Mouse (Mus musculus): ENCODE measurements around the gene Ankrd42.
A peak's percentile ranks its signal among the peaks of the same experiment; 100 is the strongest.

The Ankrd42 gene

DNA sequence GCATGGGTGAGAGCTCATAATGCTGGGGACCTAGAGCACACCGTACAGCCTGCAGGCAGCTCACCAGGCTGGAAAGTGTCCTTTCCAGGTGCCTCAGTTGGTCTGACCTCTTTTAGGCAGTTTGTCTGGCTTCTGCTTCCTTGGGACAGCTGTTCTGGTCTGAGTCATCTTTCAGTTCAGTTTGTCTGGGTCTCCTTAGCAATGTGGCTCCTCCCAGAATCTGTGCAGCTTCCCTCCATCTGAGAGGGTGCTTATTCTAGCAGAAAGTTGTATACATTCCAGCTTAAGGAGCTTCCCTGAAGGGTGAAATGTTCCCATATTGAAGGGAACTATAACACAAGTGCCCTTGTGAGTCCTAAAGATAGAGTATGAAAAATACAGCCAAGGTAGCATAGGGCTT, 70.2 kb downstream of the Ankrd42 start:
- DNase-seq (ENCODE audit: low spot score): no peak

DNA sequence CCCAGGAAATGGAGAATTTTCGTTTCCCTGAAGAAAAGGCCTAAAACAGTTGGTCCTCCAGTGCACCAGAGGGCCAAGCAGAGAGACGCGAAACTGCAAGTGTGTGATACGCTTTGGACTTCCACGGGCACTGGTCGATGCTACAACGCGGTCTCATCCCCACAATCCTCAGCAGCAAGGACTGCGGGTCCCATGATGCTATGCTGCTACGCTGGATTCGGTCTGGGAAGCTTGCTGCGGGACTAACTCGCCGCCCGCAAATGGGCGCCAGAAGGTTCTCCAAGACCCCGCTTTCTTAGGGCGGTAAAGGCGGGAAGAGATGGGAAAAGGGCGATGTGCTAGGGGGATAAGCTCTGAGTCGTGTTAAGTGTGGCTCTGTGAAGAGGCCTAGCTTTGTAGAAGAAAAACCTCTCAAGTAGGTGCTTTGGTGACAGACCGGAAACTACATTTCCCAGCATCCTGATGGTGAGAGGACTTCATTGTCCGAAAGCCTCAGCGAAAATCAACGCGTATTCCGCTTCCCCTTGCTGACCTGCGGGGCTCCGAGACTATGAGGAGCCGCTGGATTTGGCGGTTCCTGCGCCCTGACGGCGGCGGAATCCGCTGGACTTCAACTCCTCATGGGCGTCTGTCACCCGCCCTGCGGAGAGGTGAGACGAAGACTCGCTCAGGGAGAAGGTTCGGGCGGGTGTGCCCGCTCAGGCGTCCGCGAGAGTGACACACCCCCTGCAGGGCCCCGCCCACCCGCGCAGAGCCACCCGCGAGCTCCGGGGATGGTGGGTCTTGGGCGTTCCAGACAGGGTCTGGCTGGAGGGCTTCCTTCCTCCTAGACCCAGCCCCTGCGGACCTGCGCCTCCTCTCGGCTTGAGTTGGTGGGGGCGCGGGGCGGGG, 75.7 kb downstream of the Ankrd42 start, which contains the start of gene Ccdc90b:
TSS of gene Ccdc90b (plus strand) at position 164 of the 891 bp plus-strand sequence.
- peak; percentile 95 for DNase-seq (ENCODE audit: low spot score)

DNA sequence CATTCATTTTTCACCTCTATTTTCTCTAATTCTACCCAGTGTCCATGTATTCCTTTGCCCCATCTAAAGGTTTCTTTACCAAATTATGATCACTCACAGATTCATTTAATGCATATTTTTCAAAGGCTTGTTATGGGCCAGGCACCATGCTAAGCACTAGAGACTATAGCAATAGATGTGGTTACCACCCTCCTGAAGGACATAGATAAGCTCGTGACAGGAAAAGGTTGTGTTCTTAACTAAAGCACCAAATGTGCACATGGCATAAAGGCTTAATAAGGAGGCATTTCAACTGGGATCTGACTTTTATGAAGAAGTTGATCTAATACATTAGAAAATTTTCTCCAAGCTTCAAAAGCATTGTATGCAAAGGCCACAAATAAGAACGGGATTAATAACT, 78.2 kb downstream of the Ankrd42 start:
- no peak for DNase-seq (ENCODE audit: low spot score)

DNA sequence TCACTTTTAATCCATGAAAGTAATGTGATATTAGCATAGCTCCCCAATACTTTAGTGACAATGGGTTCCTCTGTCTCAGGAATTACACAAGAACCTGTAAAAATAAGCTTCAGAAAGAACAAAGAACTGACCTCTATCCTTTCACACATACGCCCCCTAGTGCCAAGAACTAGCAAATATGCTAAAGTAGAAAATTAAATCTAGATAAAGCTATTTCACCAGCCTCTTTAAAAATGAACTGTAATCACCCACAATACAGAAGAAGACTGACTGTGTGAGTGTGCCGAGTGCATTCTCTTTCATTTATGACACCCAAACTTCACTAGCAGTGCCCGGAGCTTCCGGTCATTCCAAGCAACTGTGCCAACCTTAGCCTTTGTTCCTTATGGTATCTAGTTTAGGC, 86.0 kb downstream of the Ankrd42 start:
- peak; percentile 66 for DNase-seq (ENCODE audit: low spot score)

DNA sequence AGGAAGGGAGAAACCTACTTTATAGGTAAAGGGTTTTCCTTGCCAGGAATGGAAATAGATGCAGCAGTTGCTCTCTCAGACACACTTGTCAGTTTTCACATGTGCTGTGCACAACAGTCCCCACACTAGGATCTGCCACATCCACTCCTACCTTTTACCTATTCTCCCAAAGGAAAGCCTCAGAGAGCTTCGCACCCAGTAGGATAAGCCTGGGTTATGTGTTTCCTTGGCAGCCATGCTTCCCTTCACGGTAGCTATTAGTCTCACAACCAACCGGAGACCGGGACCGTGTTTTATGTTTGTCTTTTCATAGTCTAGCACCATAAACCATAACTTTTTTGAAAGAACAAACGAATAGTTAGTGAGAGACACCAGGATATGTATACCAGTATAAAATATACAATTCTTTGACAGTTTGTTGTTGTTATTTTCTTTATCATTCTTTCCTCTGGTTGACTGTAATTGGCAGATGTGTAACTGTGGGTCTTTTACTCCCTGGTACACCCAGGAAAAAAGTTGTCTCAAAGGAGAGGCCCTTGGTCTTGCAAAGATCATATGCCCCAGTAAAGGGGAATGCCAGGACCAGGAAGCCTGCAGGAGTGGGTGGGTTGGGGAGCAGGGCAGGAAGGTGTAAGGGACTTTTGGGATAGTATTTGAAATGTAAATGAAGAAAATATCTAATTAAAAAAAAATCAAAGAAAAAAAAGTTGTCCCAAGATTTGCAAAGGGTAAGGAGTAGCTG, 86.5 kb downstream of the Ankrd42 start:
- no peak for DNase-seq (ENCODE audit: low spot score)

GRCm38 (mm10) chr7:92546763-92547162, 90.2 kb downstream of the Ankrd42 start:
- no peak for DNase-seq (ENCODE audit: low spot score)

DNA sequence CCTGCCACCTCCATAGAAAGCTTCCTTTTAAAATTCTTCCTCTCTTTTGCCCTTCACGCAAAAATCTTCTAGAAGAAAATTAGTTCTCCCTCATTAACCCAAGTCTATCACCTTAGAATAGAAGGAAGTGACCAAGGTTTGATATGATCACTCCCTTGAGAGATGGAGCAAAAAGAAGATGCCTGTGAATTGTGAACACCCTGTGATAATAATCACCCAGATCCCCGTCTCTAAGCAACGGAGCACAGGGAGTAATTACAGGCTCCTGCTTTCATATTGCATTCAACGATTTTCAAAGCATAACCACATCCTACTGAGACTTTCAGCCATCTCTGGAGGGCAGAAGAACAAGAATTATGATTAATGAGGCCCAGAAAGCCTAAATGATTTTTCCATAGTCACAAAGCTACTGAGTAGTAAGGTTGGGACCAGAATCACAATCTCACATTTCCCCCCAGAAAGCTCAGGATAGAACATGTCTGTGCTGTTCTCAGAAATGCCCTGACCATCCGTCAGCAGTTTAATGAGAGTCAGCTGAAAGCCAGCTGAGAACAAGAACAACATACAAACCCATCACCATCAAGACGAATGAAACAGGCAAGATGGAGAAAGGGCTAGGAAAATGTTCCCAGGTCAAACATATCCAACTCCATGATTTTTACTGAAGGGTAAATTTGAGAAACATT, 104.4 kb downstream of the Ankrd42 start:
- peak; percentile 35 for DNase-seq (ENCODE audit: low spot score)
